ENCODE assay signal across 8 mouse cellular contexts in genomic region chr6:71298751-71299150, GRCm38 (mm10). TPM values are rescaled to one million over a fixed set of nuclear protein-coding genes. Genes with fewer than 3 reads are reported as not detected.
DNase-seq lines count a peak whose midpoint lies in the region; TF ChIP-seq lines count a peak whose summit lies in the region.
"Had no signal": no experiment of that assay in that cellular context is flagged by ENCODE, and none has a peak within 500 bp of the region (broad histone marks: within the 10 kb centered on the region; RNA-seq: fewer than 3 reads in every experiment).

No protein-coding gene starts in this region.

- H3K4me1 ChIP-seq in ES-E14 (ENCODE audit: control insufficient read depth in 2 of 2, insufficient read depth in 2 of 2, low read length in 2 of 2, poor library complexity in 1 of 2): 0 out of 4 replicates have a peak, but pooled peaks cover 0 to 2% of the 10 kb centered on the region in 2 experiments
- peaks cover 29% of the 10 kb centered on the region for H3K4me1 ChIP-seq in thymus, adult 2 months (replicated peaks; ENCODE audit: control insufficient read depth, insufficient read depth, low read length)
- H3K4me1 ChIP-seq: heart, embryonic 15.5 days had no signal

- no peak for TF ChIP-seq CTCF in thymus, adult 2 months (IDR thresholded peaks at IDR 0.05; ENCODE audit: borderline replicate concordance, control insufficient read depth, extremely low read depth, insufficient read depth, low read length, poor library complexity)

- no peaks in the 10 kb centered on the region for H3K9me3 ChIP-seq in ES-E14 (ENCODE audit: control insufficient read depth, insufficient read depth, low read depth, low read length)
- H3K9me3 ChIP-seq: heart, embryonic 15.5 days had no signal

- H3K4me3 ChIP-seq in ES-E14 (ENCODE audit: insufficient read depth in 1 of 2, low read depth in 1 of 2, low read length in 2 of 2, poor library complexity in 1 of 2, severe bottlenecking in 1 of 2): no peak overlapping the region
- H3K4me3 ChIP-seq in thymus, adult 2 months (ENCODE audit: control insufficient read depth, insufficient read depth, low read length): no peak overlapping the region
- H3K4me3 ChIP-seq: heart, embryonic 15.5 days had no signal

- H3K36me3 ChIP-seq in ES-E14 (ENCODE audit: control insufficient read depth, insufficient read depth, low read length, poor library complexity, severe bottlenecking): no peaks in the 10 kb centered on the region
- H3K36me3 ChIP-seq in thymus, adult 2 months (ENCODE audit: control insufficient read depth, insufficient read depth, low read length): no peaks in the 10 kb centered on the region
- H3K36me3 ChIP-seq: heart, embryonic 15.5 days had no signal

- TF ChIP-seq POLR2A in thymus, adult 2 months (IDR thresholded peaks at IDR 0.05; ENCODE audit: control insufficient read depth, extremely low read depth, insufficient read depth, low read length, poor library complexity): no peak

- no peak overlapping the region for H3K27ac ChIP-seq in ES-E14 (ENCODE audit: insufficient read depth, low read depth, low read length, poor library complexity, severe bottlenecking)
- H3K27ac ChIP-seq in thymus, adult 2 months (ENCODE audit: control insufficient read depth, insufficient read depth, low read length): no peak overlapping the region
- H3K27ac ChIP-seq: heart, embryonic 15.5 days had no signal

- peak; percentile 16 to 17 for DNase-seq in layer of hippocampus, postnatal 10 days (ENCODE audit: low spot score in 2 of 2)
- DNase-seq in layer of hippocampus, postnatal 36 days: no peak
- peak; percentile 46 for DNase-seq in ES-E14 (ENCODE audit: low read depth, low spot score)
- peak; percentile 36 for DNase-seq in brain, adult 2 months (ENCODE audit: low read depth, low spot score)
- peak; percentile 13 to 54 for DNase-seq in kidney, postnatal 36 days
- DNase-seq in thymus, adult 2 months: peak; percentile 68
- DNase-seq in gastrocnemius, postnatal 25 days: no peak

- H3K27me3 ChIP-seq in thymus, adult 2 months (ENCODE audit: control insufficient read depth, insufficient read depth, low read length): no peaks in the 10 kb centered on the region
- H3K27me3 ChIP-seq: heart, embryonic 15.5 days had no signal

- WGBS in thymus, adult 2 months: 59% methylated on average over 3 of the region's 3 CpGs

- no peak overlapping the region for H3K9ac ChIP-seq in ES-E14 (ENCODE audit: insufficient read depth, low read depth, low read length, poor library complexity, severe bottlenecking)
- H3K9ac ChIP-seq: heart, embryonic 15.5 days had no signal

- in situ Hi-C loops in ES-E14 (cut with MboI; ENCODE audit: low sequenced_read_pairs in 2 of 2, unreplicated experiment in 2 of 2): loop anchor here in 1 of 2 experiments (10.0 kb wide), 1 partner anchor 134 kb away; no protein-coding TSS in a partner anchor

TF ChIP-seq in ES-E14, 5 proteins besides CTCF, POLR2A, EP300 and RAD21:
- TF ChIP-seq ZC3H11A (IDR thresholded peaks at IDR 0.05; ENCODE audit: borderline replicate concordance, low read depth, low read length) (peak; percentile 35; the same call in 1 of the 2 replicates), CHD2 (IDR thresholded peaks at IDR 0.05; ENCODE audit: low read depth, low read length) (no peak)

RNA-seq across cellular contexts. Expression of gene Smyd1, which starts 23.3 kb away (rescaled TPM):
- 1 to 10 TPM in 1 of 2 experiments, under 1 TPM in 1; 0.91 to 1.6 TPM for total RNA-seq in layer of hippocampus, postnatal 10 days (2021)
- under 1 TPM; 0.47 to 0.86 TPM for total RNA-seq in layer of hippocampus, postnatal 36 days (2021)
- 4.2 and 6.8 TPM in 2 replicates for total RNA-seq in ES-E14 (2012; rRNA removed)
- 9.6 and 15.1 TPM in 2 replicates for polyA plus RNA-seq in thymus, adult 2 months (2012; rRNA removed)
- 100 to 1,000 TPM; 292 to 319 TPM for total RNA-seq in gastrocnemius, postnatal 25 days (2021)

RNA-seq across cellular contexts. Expression of gene Cd8b1, which starts 23.8 kb away (rescaled TPM):
- not detected for total RNA-seq in layer of hippocampus, postnatal 10 days (2021)
- total RNA-seq in layer of hippocampus, postnatal 36 days (2021): not detected
- total RNA-seq in ES-E14 (2012; rRNA removed): 0.21 TPM in 1 of 2 replicates, not detected in the other
- polyA plus RNA-seq in thymus, adult 2 months (2012; rRNA removed): 712 and 845 TPM in 2 replicates
- total RNA-seq in gastrocnemius, postnatal 25 days (2021): under 1 TPM in 1 of 2 experiments, not detected in 1; 0.29 TPM
- polyA plus RNA-seq: heart, embryonic 15.5 days had no signal

RNA-seq across cellular contexts. Expression of gene Krcc1, which starts 27.3 kb away (rescaled TPM):
- 10 to 100 TPM; 17.8 to 18.8 TPM for total RNA-seq in layer of hippocampus, postnatal 10 days (2021)
- 10 to 100 TPM; 17.2 to 17.4 TPM for total RNA-seq in layer of hippocampus, postnatal 36 days (2021)
- total RNA-seq in ES-E14 (2012; rRNA removed): 13.2 and 19.2 TPM in 2 replicates
- 7.7 and 8.9 TPM in 2 replicates for polyA plus RNA-seq in thymus, adult 2 months (2012; rRNA removed)
- 10 to 100 TPM; 23.2 to 27.4 TPM for total RNA-seq in gastrocnemius, postnatal 25 days (2021)

Comparison
In these comparisons a context has a peak if more than half of its experiments do, and no peak if none do; other contexts are left out.
1. DNase-seq: peak in layer of hippocampus, postnatal 10 days (2 of 2), ES-E14 (single experiment), brain, adult 2 months (single experiment), kidney, postnatal 36 days (2 of 2) and thymus, adult 2 months (single experiment); none in layer of hippocampus, postnatal 36 days (0 of 2) and gastrocnemius, postnatal 25 days (single experiment).
2. RNA of gene Smyd1, which starts 23.3 kb away (total RNA-seq): 292 to 319 TPM in gastrocnemius, postnatal 25 days; 4.2 to 6.8 TPM in ES-E14, 0.91 to 1.6 TPM in layer of hippocampus, postnatal 10 days and 0.47 to 0.86 TPM in layer of hippocampus, postnatal 36 days; every median in the first group is over 10 times any median in the second.